Mouse (Mus musculus) hindbrain, embryonic 15.5 days (tissue): ENCODE data around the gene Cfap298. TPM values are rescaled to one million over a fixed set of nuclear protein-coding genes. Genes with fewer than 3 reads are reported as not detected.

Experiments used
- ATAC-seq: fragments of 200-750 bp; cut with Nextera tagmentation; 2 replicates; pipeline ENCODE4 v1.8.0; 2017; ENCODE audit warnings: low read depth, moderate number of reproducible peaks, moderate TSS enrichment; ENCODE audit not compliant: low FRiP score
- H3K27ac ChIP-seq: fragments of 300-500 bp; sonication (generic); replicated peaks from 2 replicates; pipeline ENCODE4 v1.5.1; 2015; ENCODE audit warnings: mild to moderate bottlenecking, inconsistent platforms
- H3K27me3 ChIP-seq: fragments of 300-500 bp; sonication (generic); 2 replicates; pipeline ENCODE4 v1.6.1; 2015; ENCODE audit warnings: control low read depth, inconsistent platforms
- H3K36me3 ChIP-seq: fragments of 300-500 bp; sonication (generic); 2 replicates; pipeline ENCODE4 v1.6.1; 2015; ENCODE audit warnings: control low read depth, inconsistent platforms
- H3K4me1 ChIP-seq: fragments of 300-500 bp; sonication (generic); replicated peaks from 2 replicates; pipeline ENCODE4 v1.6.1; 2015; ENCODE audit warnings: control low read depth, inconsistent platforms
- H3K4me2 ChIP-seq: fragments of 300-500 bp; sonication (generic); 2 replicates; pipeline ENCODE4 v1.6.1; 2015; ENCODE audit warnings: moderate library complexity, mild to moderate bottlenecking, inconsistent platforms
- H3K4me3 ChIP-seq: fragments of 300-500 bp; sonication (generic); 2 replicates; pipeline ENCODE4 v1.5.1; 2015; ENCODE audit warnings: mild to moderate bottlenecking, inconsistent platforms
- H3K9ac ChIP-seq: fragments of 300-500 bp; sonication (generic); 2 replicates; pipeline ENCODE4 v1.6.1; 2015; ENCODE audit warnings: inconsistent platforms
- H3K9me3 ChIP-seq: fragments of 300-500 bp; sonication (generic); 2 replicates; pipeline ENCODE4 v1.6.1; 2016; ENCODE audit warnings: control low read depth, inconsistent platforms
- WGBS: fragments of 180-500 bp; shearing (Covaris S2); methylation state at CpG from one replicate; pipeline ENCODE4 v1.1.7; 2015; 5-methylcytosine and 5-hydroxymethylcytosine counted together
- polyA plus RNA-seq: library from polyadenylated mRNA; unstranded; fragments of >200 nt; fragmentation: Nextera tagmentation; extraction: Ambion mirVana; gene quantifications from 2 replicates; pipeline ENCODE4 v1.2.1, GENCODE M21; 2015

The Cfap298 gene
- polyA plus RNA-seq, 1 experiment from 2014 or later, result 51.2 TPM

GRCm38 (mm10) chr16:90907250-90907649 lies 27.7 kb downstream of the Cfap298 start:
- 69% methylated on average over 7 of the region's 7 CpGs for WGBS
- ATAC-seq, result no peak

GRCm38 (mm10) chr16:90903300-90903699 lies 31.6 kb downstream of the Cfap298 start:
- Histone ChIP-seq H3K9me3 (no peaks in the 10 kb centered on the region), H3K27ac (no peak overlapping the region), H3K4me3 (no peak overlapping the region), H3K9ac (no peak overlapping the region), H3K36me3 (no peaks in the 10 kb centered on the region), H3K27me3 (no peaks in the 10 kb centered on the region), H3K4me2 (no peak overlapping the region), H3K4me1 (no peaks in the 10 kb centered on the region)
- ATAC-seq, result no peak
- WGBS, result 23% methylated on average over 5 of the region's 5 CpGs

More at GRCm38 (mm10) chr16:90907250-90907649, 27.7 kb downstream of the Cfap298 start:
- H3K27me3 ChIP-seq, result no peaks in the 10 kb centered on the region
- no peak overlapping the region for H3K27ac ChIP-seq
- no peaks in the 10 kb centered on the region for H3K36me3 ChIP-seq
- no peaks in the 10 kb centered on the region for H3K4me1 ChIP-seq
- no peak overlapping the region for H3K4me2 ChIP-seq
- H3K9ac ChIP-seq, result no peak overlapping the region
- H3K4me3 ChIP-seq, result no peak overlapping the region
- H3K9me3 ChIP-seq, result no peaks in the 10 kb centered on the region

GRCm38 (mm10) chr16:90901364-90901763 lies 33.5 kb downstream of the Cfap298 start:
- no peaks in the 10 kb centered on the region for H3K4me1 ChIP-seq
- no peak overlapping the region for H3K4me2 ChIP-seq
- WGBS, result 79% methylated on average over 2 of the region's 4 CpGs
- no peak for ATAC-seq
- no peak overlapping the region for H3K9ac ChIP-seq
- H3K4me3 ChIP-seq, result no peak overlapping the region
- H3K9me3 ChIP-seq, result no peaks in the 10 kb centered on the region
- no peaks in the 10 kb centered on the region for H3K36me3 ChIP-seq
- H3K27ac ChIP-seq, result no peak overlapping the region
- no peaks in the 10 kb centered on the region for H3K27me3 ChIP-seq

- Histone ChIP-seq H3K4me2 (no peak overlapping the region), H3K9ac (no peak overlapping the region), H3K4me1 (no peaks in the 10 kb centered on the region), H3K9me3 (no peaks in the 10 kb centered on the region), H3K4me3 (no peak overlapping the region), H3K27me3 (no peaks in the 10 kb centered on the region), H3K36me3 (no peaks in the 10 kb centered on the region), H3K27ac (no peak overlapping the region)
- 20% methylated on average over 12 of the region's 12 CpGs for WGBS
- no peak for ATAC-seq
Observed at GRCm38 (mm10) chr16:90899498-90899897, 35.4 kb downstream of the Cfap298 start.

GRCm38 (mm10) chr16:90897651-90898050 lies 37.3 kb downstream of the Cfap298 start:
- no peak for ATAC-seq
- 85% methylated on average over 3 of the region's 3 CpGs for WGBS
- Histone ChIP-seq H3K9ac (no peak overlapping the region), H3K4me3 (no peak overlapping the region), H3K36me3 (no peaks in the 10 kb centered on the region), H3K9me3 (no peaks in the 10 kb centered on the region), H3K27me3 (no peaks in the 10 kb centered on the region), H3K27ac (no peak overlapping the region), H3K4me2 (no peak overlapping the region), H3K4me1 (no peaks in the 10 kb centered on the region)

DNA sequence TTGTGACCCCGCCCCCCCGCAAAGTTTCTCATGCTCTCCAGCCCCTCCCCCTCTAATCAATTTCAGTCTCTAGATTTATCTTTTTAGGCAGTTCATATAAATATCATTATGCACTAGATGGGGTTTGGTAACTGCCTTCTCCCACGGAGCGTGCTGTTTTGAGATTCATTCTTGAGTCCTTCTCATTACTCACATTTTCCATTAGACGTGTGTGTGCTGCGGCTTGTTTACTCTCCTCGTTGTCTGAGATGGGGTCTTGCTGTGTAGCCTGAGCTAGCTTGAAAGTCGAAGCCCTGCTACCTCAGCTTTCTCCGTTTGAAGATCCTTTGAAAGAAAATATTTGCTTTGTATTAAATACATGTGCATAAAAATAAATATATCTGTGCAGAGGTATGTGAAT lies 41.1 kb downstream of the Cfap298 start:
- no peaks in the 10 kb centered on the region for H3K27me3 ChIP-seq
- H3K4me2 ChIP-seq, result no peak overlapping the region
- ATAC-seq, result no peak
- H3K36me3 ChIP-seq, result no peaks in the 10 kb centered on the region
- no peaks in the 10 kb centered on the region for H3K9me3 ChIP-seq
- 50% methylated on average over 9 of the region's 9 CpGs for WGBS
- no peak overlapping the region for H3K4me3 ChIP-seq
- peaks cover 7% of the 10 kb centered on the region for H3K4me1 ChIP-seq
- H3K27ac ChIP-seq, result no peak overlapping the region
- H3K9ac ChIP-seq, result no peak overlapping the region

DNA sequence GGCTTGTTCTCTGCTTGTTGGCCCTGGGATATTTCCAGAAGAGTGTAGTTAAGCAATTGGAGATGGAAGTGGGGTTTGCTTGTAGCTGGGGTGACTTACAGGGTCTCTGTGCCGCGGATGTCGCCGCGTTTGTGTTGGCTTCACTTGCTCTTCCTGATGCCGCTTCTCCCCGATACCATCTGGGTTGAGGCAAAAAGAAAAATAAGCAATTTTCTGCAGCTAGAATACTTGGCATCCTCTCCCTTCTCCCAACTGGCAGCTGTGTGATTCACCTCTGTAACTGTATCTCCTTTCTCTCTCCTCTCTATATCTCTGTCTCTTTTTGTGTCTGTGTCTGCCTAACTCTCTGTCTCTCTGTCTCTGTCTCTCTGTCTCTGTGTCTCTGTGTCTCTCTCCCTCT lies 41.9 kb downstream of the Cfap298 start:
- Histone ChIP-seq H3K4me3 (no peak overlapping the region), H3K36me3 (no peaks in the 10 kb centered on the region), H3K27me3 (no peaks in the 10 kb centered on the region), H3K4me2 (no peak overlapping the region), H3K27ac (no peak overlapping the region; the same call in 1 of the 2 replicates), H3K9me3 (no peaks in the 10 kb centered on the region), H3K9ac (no peak overlapping the region), H3K4me1 (peaks cover 7% of the 10 kb centered on the region)
- WGBS, result 75% methylated on average over 7 of the region's 7 CpGs
- no peak for ATAC-seq

GRCm38 (mm10) chr16:90892081-90892480 lies 42.8 kb downstream of the Cfap298 start:
- no peaks in the 10 kb centered on the region for H3K9me3 ChIP-seq
- WGBS, result 70% methylated on average over 8 of the region's 8 CpGs
- no peak overlapping the region for H3K27ac ChIP-seq
- H3K4me2 ChIP-seq, result no peak overlapping the region
- H3K36me3 ChIP-seq, result no peaks in the 10 kb centered on the region
- no peak overlapping the region for H3K4me3 ChIP-seq
- no peaks in the 10 kb centered on the region for H3K27me3 ChIP-seq
- H3K9ac ChIP-seq, result no peak overlapping the region
- H3K4me1 ChIP-seq, result peaks cover 7% of the 10 kb centered on the region
- ATAC-seq, result no peak

GRCm38 (mm10) chr16:90891601-90892000 lies 43.3 kb downstream of the Cfap298 start:
- H3K4me3 ChIP-seq, result no peak overlapping the region
- H3K27me3 ChIP-seq, result no peaks in the 10 kb centered on the region
- no peak overlapping the region for H3K4me2 ChIP-seq
- peaks cover 7% of the 10 kb centered on the region for H3K4me1 ChIP-seq
- H3K36me3 ChIP-seq, result no peaks in the 10 kb centered on the region
- no peaks in the 10 kb centered on the region for H3K9me3 ChIP-seq
- 49% methylated on average over 14 of the region's 14 CpGs for WGBS
- ATAC-seq, result no peak
- H3K27ac ChIP-seq, result no peak overlapping the region
- no peak overlapping the region for H3K9ac ChIP-seq

DNA sequence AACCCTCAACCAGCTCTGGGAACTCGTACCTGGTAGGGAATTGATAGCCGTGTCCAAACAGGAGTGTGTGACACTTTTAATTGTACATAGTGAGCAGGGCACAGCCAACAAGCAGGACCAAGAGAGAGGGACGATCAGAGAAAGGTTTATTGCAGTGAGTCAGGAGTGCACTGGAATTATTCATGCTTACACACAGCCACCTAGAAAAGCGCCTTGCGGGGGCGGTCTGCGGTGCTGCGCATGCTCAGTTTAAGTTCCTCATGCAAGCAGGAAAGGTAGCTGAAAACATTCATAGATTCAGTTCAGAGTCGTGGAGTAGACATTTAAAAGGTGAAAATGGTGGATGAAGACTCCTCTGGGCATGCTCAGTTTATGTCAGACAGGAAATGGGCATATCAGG lies 44.2 kb downstream of the Cfap298 start:
- H3K9me3 ChIP-seq, result no peaks in the 10 kb centered on the region
- H3K4me3 ChIP-seq, result no peak overlapping the region
- H3K27me3 ChIP-seq, result no peaks in the 10 kb centered on the region
- no peak for ATAC-seq
- peaks cover 7% of the 10 kb centered on the region for H3K4me1 ChIP-seq
- no peak overlapping the region for H3K27ac ChIP-seq
- H3K36me3 ChIP-seq, result no peaks in the 10 kb centered on the region
- H3K9ac ChIP-seq, result no peak overlapping the region
- 89% methylated on average over 9 of the region's 9 CpGs for WGBS
- H3K4me2 ChIP-seq, result no peak overlapping the region

DNA sequence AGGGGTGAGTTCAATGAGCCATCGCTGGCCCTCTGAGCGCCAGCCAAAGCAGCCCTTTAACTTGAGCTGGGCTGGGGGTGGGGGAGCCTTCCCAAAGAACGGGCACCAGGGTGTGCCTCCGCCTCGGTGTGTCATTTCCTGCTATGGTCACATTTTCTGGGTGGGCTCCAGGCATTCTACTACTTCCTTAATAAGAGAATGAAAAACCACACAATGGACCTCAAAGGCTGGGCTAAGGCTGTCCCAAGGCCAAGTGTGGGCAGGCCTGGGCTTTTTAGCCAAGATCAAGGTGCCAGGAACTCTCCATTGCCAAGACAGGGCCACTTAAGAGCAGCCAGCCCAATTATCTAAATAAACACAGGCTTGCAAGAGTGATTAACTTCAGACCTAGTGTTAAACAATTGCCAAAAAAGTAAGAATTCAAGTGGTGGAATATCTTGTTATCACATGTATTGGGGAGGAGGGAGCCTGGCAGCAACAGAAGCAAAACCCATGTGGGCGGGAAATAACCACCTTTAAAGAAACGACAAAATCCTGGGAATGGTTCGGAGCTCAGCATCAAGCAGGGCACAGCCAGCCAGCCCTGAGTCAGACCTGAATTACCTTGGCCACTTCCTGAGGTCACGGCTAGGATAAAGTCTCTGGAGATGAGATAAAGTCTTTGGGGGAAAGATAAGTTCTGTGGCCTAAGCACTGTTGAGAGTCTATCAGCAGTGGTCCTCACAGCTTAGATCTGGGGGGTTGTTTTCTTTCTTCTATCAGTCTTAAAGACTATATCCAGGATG lies 48.9 kb downstream of the Cfap298 start:
- Histone ChIP-seq H3K27me3 (no peaks in the 10 kb centered on the region), H3K4me2 (no peak overlapping the region), H3K4me3 (no peak overlapping the region), H3K4me1 (no peaks in the 10 kb centered on the region; the same call in 1 of the 2 replicates), H3K36me3 (no peaks in the 10 kb centered on the region), H3K27ac (no peak overlapping the region), H3K9ac (no peak overlapping the region), H3K9me3 (no peaks in the 10 kb centered on the region)
- 74% methylated on average over 9 of the region's 9 CpGs for WGBS
- ATAC-seq, result no peak

DNA sequence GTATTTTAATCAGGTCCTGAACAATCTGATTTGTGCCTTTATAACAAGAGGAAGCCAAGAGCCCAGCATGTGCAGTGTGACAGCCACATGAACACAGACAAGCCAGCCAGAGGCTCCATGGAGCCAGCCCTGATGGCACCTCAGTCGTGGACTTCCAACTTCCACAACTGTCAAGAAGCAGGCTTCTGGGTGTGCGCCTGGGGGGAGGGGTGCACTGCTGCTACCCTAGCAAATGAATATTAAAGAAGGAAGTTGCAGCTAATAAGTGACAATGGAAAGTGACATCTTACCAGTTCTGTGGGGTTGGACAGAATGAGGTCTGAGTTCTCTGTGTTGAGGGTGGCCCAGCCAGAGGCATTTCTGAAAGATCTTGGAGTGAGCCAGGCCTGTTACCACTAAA lies 49.6 kb downstream of the Cfap298 start:
- Histone ChIP-seq H3K4me2 (no peak overlapping the region), H3K4me1 (no peaks in the 10 kb centered on the region), H3K36me3 (no peaks in the 10 kb centered on the region), H3K27me3 (no peaks in the 10 kb centered on the region), H3K9ac (no peak overlapping the region), H3K9me3 (no peaks in the 10 kb centered on the region), H3K4me3 (no peak overlapping the region), H3K27ac (no peak overlapping the region)
- ATAC-seq, result no peak
- WGBS, result 70% methylated on average over 2 of the region's 2 CpGs

GRCm38 (mm10) chr16:90882501-90882977 lies 52.4 kb downstream of the Cfap298 start:
- H3K9ac ChIP-seq, result no peak overlapping the region
- no peaks in the 10 kb centered on the region for H3K27me3 ChIP-seq
- no peak overlapping the region for H3K27ac ChIP-seq
- no peak overlapping the region for H3K4me2 ChIP-seq
- no peaks in the 10 kb centered on the region for H3K9me3 ChIP-seq
- no peak for ATAC-seq
- no peaks in the 10 kb centered on the region for H3K36me3 ChIP-seq
- WGBS, result 58% methylated on average over 8 of the region's 8 CpGs
- no peaks in the 10 kb centered on the region for H3K4me1 ChIP-seq
- H3K4me3 ChIP-seq, result no peak overlapping the region
